Mouse (Mus musculus): Measurements from ENCODE around the gene Ube2o. TPM values are rescaled to one million over a fixed set of nuclear protein-coding genes. Genes with fewer than 3 reads are reported as not detected.

Gene Ube2o
- polyA plus RNA-seq, 1 experiment from 2014 or later = 3.7 TPM

DNA sequence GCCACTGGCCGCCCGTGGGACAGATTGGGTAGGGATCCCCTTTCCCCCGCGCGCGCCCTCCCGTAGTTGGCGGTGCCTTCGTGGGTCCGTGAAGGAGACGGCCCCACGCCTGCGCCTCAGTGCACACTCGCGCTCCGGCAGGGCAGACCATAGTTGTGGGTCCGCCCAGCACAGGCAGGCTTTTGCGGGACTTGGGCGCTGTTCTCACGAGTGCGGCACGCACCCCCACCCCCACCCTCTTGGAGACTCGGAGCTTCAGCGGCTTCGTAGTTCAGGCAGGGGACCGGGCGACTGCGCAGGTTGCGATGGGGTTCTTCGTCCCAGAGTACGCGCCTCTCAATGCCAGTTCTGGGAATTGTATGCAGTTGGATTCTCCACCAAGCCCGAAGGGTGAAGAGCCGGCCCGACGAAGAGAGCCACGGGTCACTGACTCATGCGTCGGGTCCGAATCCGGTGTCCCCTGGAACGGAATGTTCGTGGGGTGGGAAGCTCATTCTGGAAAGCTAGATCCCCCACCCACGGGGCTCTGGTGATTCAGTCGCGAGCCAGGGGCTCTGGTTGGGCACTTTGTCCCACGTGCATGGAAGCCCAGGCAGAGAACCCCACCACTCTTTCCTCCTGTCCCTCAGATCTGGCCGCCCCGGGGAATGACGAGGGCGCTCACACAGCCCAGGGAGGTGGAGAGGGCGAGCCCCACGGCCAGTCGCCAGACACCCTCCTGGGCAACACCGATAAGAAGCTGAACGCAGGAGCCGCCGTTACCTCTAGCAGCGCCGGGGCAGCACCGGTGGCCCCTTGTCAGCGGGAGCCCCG is 47.7 kb downstream of the Ube2o start:
- H3K4me1 ChIP-seq (replicated peaks; ENCODE audit: control insufficient read depth, insufficient read depth, low read length) = peaks cover 14% of the 10 kb centered on the region; the same call in 1 of the 2 replicates
- H3K36me3 ChIP-seq (ENCODE audit: control insufficient read depth, insufficient read depth) = peaks cover 2% of the 10 kb centered on the region; the same call in 1 of the 2 replicates
- no peak for TF ChIP-seq CTCF (IDR thresholded peaks at IDR 0.05; ENCODE audit: low read depth)
- peak overlapping the region; percentile 40 for H3K9ac ChIP-seq (ENCODE audit: low read depth, low read length)
- H3K4me3 ChIP-seq (ENCODE audit: low read depth, low read length) = peak overlapping the region; percentile 55
- no peaks in the 10 kb centered on the region for H3K9me3 ChIP-seq (ENCODE audit: control insufficient read depth)
- no peak overlapping the region for H3K27ac ChIP-seq (ENCODE audit: low read depth, low read length)
- under 1% methylated on average over 63 of the region's 63 CpGs for WGBS
- peaks cover 28% of the 10 kb centered on the region for H3K27me3 ChIP-seq (replicated peaks; ENCODE audit: control insufficient read depth, insufficient read depth, low read length)
- H3K4me2 ChIP-seq (replicated peaks; ENCODE audit: low read depth) = peak overlapping the region; percentile 95
- peak; percentile 22; the same call in 1 of the 2 replicates for ATAC-seq

DNA sequence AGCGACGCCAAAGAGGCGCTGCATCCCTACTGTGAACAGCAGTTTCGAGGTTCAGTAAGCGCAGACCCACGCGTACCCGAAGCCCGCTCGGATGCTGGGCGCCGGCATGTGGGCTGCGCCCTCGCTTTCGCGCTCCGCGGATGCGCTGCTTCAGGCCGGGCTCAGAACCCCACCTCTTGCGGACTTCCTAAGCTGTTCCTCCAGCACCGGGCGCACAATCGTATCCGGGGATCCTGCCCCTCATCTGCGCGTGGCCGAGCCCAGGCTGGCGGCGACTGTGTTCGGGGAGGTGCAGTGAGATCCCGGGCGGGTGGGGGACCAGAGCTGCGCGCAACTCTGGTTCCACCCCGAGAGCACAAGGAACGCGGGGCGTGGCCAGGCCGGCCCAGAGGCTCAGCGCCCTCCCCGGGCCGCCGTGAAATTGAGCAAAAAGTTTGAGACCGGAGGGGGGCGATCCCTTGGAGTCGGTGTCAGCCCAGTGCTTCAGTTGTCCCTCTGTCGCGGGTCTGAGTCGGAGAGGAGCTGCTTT is 48.4 kb downstream of the Ube2o start:
- Histone ChIP-seq H3K4me2 (replicated peaks; ENCODE audit: low read depth) (peak overlapping the region; percentile 95), H3K36me3 (ENCODE audit: control insufficient read depth, insufficient read depth) (no peaks in the 10 kb centered on the region), H3K27ac (ENCODE audit: low read depth, low read length) (no peak overlapping the region), H3K9me3 (ENCODE audit: control insufficient read depth) (no peaks in the 10 kb centered on the region), H3K27me3 (replicated peaks; ENCODE audit: control insufficient read depth, insufficient read depth, low read length) (peaks cover 28% of the 10 kb centered on the region), H3K4me1 (replicated peaks; ENCODE audit: control insufficient read depth, insufficient read depth, low read length) (peaks cover 14% of the 10 kb centered on the region; the same call in 1 of the 2 replicates), H3K4me3 (ENCODE audit: low read depth, low read length) (peak overlapping the region; percentile 55), H3K9ac (ENCODE audit: low read depth, low read length) (peak overlapping the region; percentile 40)
- peak; percentile 47 for TF ChIP-seq CTCF (IDR thresholded peaks at IDR 0.05; ENCODE audit: low read depth)
- peak; percentile 46; the same call in 1 of the 2 replicates for ATAC-seq
- WGBS = under 1% methylated on average over 49 of the region's 50 CpGs

- Histone ChIP-seq H3K4me2 (replicated peaks; ENCODE audit: low read depth) (peak overlapping the region; percentile 95), H3K27ac (ENCODE audit: low read depth, low read length) (no peak overlapping the region), H3K36me3 (ENCODE audit: control insufficient read depth, insufficient read depth) (no peaks in the 10 kb centered on the region), H3K27me3 (replicated peaks; ENCODE audit: control insufficient read depth, insufficient read depth, low read length) (peaks cover 28% of the 10 kb centered on the region), H3K9ac (ENCODE audit: low read depth, low read length) (peak overlapping the region; percentile 40; the same call in 1 of the 2 replicates), H3K4me3 (ENCODE audit: low read depth, low read length) (peak overlapping the region; percentile 55), H3K4me1 (replicated peaks; ENCODE audit: control insufficient read depth, insufficient read depth, low read length) (peaks cover 14% of the 10 kb centered on the region; the same call in 1 of the 2 replicates), H3K9me3 (ENCODE audit: control insufficient read depth) (no peaks in the 10 kb centered on the region)
- ATAC-seq = no peak
- no peak for TF ChIP-seq CTCF (IDR thresholded peaks at IDR 0.05; ENCODE audit: low read depth)
- WGBS = under 1% methylated on average over 30 of the region's 30 CpGs
Measured at GRCm38 (mm10) chr11:116532262-116532809, 48.9 kb downstream of the Ube2o start.

DNA sequence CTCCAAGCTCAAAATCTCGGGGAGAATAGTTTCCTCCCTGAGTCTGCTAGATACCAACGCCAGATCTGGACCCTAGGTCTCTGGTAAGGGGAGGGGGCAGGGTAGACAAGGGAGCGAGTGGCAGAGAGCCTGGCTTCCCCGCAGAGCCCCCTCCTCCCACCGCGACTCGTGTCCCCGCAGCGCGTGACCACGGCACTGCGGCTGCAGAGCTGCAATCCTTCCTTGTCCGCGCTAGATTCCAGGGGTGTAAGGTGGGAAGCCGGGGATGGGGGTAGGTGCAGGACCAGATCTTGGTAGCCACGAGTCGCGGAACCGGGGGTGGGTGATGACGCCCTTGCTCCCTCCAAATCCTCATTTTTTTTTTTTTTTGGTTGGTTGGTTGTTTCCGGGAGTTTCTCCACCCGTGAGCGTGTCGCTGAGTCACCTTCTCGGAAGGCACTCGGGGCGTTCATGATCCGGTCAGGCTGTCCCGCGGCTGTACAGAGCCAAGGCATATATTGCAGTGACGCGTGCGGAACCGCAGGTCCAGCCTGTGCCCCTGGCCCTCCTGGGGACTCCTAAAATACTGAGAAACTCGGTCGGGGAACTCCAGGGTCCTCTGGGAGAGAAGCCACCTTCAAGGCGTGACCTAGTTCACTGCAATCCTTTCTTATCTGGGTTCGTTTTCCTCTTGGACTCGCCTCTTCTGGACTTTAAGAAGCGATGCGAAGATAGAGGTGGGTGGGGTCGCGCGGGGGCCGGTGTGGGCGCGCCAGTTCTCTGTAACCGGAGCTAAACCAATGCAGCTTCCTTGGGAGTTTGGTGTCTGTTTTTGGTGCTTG is 49.7 kb downstream of the Ube2o start:
- no peak for TF ChIP-seq CTCF (IDR thresholded peaks at IDR 0.05; ENCODE audit: low read depth)
- no peak overlapping the region for H3K27ac ChIP-seq (ENCODE audit: low read depth, low read length)
- peak overlapping the region; percentile 55 for H3K4me3 ChIP-seq (ENCODE audit: low read depth, low read length)
- 2% methylated on average over 48 of the region's 48 CpGs for WGBS
- ATAC-seq = no peak
- H3K36me3 ChIP-seq (ENCODE audit: control insufficient read depth, insufficient read depth) = no peaks in the 10 kb centered on the region
- H3K4me1 ChIP-seq (replicated peaks; ENCODE audit: control insufficient read depth, insufficient read depth, low read length) = peaks cover 14% of the 10 kb centered on the region; the same call in 1 of the 2 replicates
- H3K9ac ChIP-seq (ENCODE audit: low read depth, low read length) = 0 out of 2 replicates have a peak overlapping the region, but pooled peaks have one; percentile 26
- H3K27me3 ChIP-seq (replicated peaks; ENCODE audit: control insufficient read depth, insufficient read depth, low read length) = peaks cover 28% of the 10 kb centered on the region
- H3K4me2 ChIP-seq (replicated peaks; ENCODE audit: low read depth) = peak overlapping the region; percentile 95
- no peaks in the 10 kb centered on the region for H3K9me3 ChIP-seq (ENCODE audit: control insufficient read depth)

DNA sequence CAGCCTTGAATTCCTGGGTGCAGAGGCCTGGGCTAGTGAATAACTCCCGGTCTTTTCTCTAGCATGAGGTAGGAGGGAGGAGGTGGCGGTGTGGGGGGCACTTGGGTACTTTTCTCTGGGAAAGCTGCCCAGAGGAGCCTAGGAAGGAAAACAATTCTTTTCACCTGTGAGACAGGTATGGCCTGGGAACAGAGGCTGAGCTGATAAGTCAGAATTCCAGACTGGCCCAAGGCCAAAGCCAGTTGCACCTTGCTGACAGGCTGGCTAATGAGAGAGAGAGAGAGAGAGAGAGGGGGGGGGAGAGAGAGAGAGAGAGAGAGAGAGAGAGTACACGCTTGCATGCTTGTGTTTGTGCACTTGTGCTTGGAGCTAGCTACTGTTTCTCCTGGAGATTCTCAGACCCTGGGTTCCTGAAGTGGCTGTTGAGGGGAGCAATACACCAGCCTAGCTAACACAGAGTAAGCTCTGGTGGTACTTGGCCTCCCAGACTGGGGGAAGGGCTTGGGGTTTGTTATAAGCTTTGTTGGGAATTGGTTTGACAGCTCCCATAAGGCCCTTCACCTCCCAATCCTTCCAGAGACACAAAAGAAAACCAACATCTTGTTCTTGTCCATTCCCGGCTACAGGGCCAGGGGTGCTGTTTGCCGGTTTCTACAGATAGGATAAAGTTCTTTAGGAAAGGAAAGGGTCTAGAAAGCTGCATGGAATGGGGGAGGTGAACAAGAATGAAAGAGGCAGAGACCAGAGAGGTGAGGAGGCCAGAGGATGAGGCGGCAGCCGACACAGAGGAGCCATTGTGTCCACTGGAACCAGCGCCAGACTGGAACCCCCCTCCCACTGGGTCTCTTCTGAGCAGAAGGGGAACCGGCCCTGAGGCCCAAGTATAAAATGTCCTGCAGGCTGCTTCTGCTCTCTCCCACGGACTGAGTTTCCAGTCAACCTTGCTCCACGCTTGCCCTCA is 50.8 kb downstream of the Ube2o start, which contains the start of gene Sphk1:
Gene Sphk1 (plus strand): TSS at position 739 of the 961 bp plus-strand sequence.
- no peaks in the 10 kb centered on the region for H3K36me3 ChIP-seq (ENCODE audit: control insufficient read depth, insufficient read depth)
- H3K4me2 ChIP-seq (replicated peaks; ENCODE audit: low read depth) = peak within 1 kb of the TSS; percentile 95
- ATAC-seq = no peak
- no peak for TF ChIP-seq CTCF (IDR thresholded peaks at IDR 0.05; ENCODE audit: low read depth)
- WGBS = 64% methylated on average over 11 of the region's 11 CpGs
- peaks cover 14% of the 10 kb centered on the region; the same call in 1 of the 2 replicates for H3K4me1 ChIP-seq (replicated peaks; ENCODE audit: control insufficient read depth, insufficient read depth, low read length)
- H3K9ac ChIP-seq (ENCODE audit: low read depth, low read length) = 0 out of 2 replicates have a peak within 1 kb of the TSS, but pooled peaks have one; percentile 26
- peak within 1 kb of the TSS; percentile 55 for H3K4me3 ChIP-seq (ENCODE audit: low read depth, low read length)
- H3K27me3 ChIP-seq (replicated peaks; ENCODE audit: control insufficient read depth, insufficient read depth, low read length) = peaks cover 28% of the 10 kb centered on the region
- no peaks in the 10 kb centered on the region for H3K9me3 ChIP-seq (ENCODE audit: control insufficient read depth)
- H3K27ac ChIP-seq (ENCODE audit: low read depth, low read length) = no peak within 1 kb of the TSS
